Mouse (Mus musculus): ENCODE data around the gene Lad1. TPM values are rescaled to one million over a fixed set of nuclear protein-coding genes. Genes with fewer than 3 reads are reported as not detected.

The Lad1 gene
- polyA plus RNA-seq, 1 experiment, result 0.48 TPM

GRCm38 (mm10) chr1:135839065-135839464 lies 20.7 kb downstream of the Lad1 start:
- Histone ChIP-seq H3K79me2 (ENCODE audit: control insufficient read depth, insufficient read depth) (peaks cover 19% of the 10 kb centered on the region), H3K36me3 (ENCODE audit: control insufficient read depth, insufficient read depth) (peaks cover 5% of the 10 kb centered on the region), H3K79me3 (ENCODE audit: low read depth) (peaks cover 9% of the 10 kb centered on the region), H3K27me3 (ENCODE audit: control insufficient read depth, insufficient read depth, insufficient read length) (no peaks in the 10 kb centered on the region), H3ac (ENCODE audit: control insufficient read depth, insufficient read length, low read depth) (no peak overlapping the region), H3K4me3 (ENCODE audit: insufficient read depth, poor library complexity, severe bottlenecking) (no peak overlapping the region)
- TF ChIP-seq MAX (IDR thresholded peaks at IDR 0.05) (no peak), MYOD1 (IDR thresholded peaks at IDR 0.05; ENCODE audit: control insufficient read depth, insufficient read length, low read depth) (no peak), FOSL1 (IDR thresholded peaks at IDR 0.05; ENCODE audit: insufficient read depth, low read length, poor library complexity, severe bottlenecking) (no peak), CTCF (IDR thresholded peaks at IDR 0.05; ENCODE audit: control insufficient read depth, insufficient read depth, insufficient read length) (no peak), CEBPB (IDR thresholded peaks at IDR 0.05; ENCODE audit: low read depth) (no peak), USF1 (IDR thresholded peaks at IDR 0.05; ENCODE audit: low read depth) (no peak), MYOG (IDR thresholded peaks at IDR 0.05; ENCODE audit: control insufficient read depth, extremely low read depth, insufficient read length) (no peak)

- TF ChIP-seq FOSL1 (IDR thresholded peaks at IDR 0.05; ENCODE audit: insufficient read depth, low read length, poor library complexity, severe bottlenecking), result no peak
- no peak for TF ChIP-seq MAX (IDR thresholded peaks at IDR 0.05)
- H3K4me3 ChIP-seq (ENCODE audit: insufficient read depth, poor library complexity, severe bottlenecking), result no peak overlapping the region
- H3ac ChIP-seq (ENCODE audit: control insufficient read depth, insufficient read length, low read depth), result no peak overlapping the region
- H3K27me3 ChIP-seq (ENCODE audit: control insufficient read depth, insufficient read depth, insufficient read length), result no peaks in the 10 kb centered on the region
- H3K36me3 ChIP-seq (ENCODE audit: control insufficient read depth, insufficient read depth), result peaks cover 5% of the 10 kb centered on the region
- peaks cover 31% of the 10 kb centered on the region for H3K79me2 ChIP-seq (ENCODE audit: control insufficient read depth, insufficient read depth)
- H3K79me3 ChIP-seq (ENCODE audit: low read depth), result peaks cover 17% of the 10 kb centered on the region
Measured at GRCm38 (mm10) chr1:135840675-135841395, 22.4 kb downstream of the Lad1 start.

GRCm38 (mm10) chr1:135843519-135844262 lies 25.3 kb downstream of the Lad1 start:
- H3K79me2 ChIP-seq (ENCODE audit: control insufficient read depth, insufficient read depth), result peaks cover 59% of the 10 kb centered on the region
- no peak overlapping the region for H3ac ChIP-seq (ENCODE audit: control insufficient read depth, insufficient read length, low read depth)
- peaks cover 17% of the 10 kb centered on the region for H3K36me3 ChIP-seq (ENCODE audit: control insufficient read depth, insufficient read depth)
- H3K79me3 ChIP-seq (ENCODE audit: low read depth), result peaks cover 42% of the 10 kb centered on the region
- H3K4me3 ChIP-seq (ENCODE audit: insufficient read depth, poor library complexity, severe bottlenecking), result no peak overlapping the region
- H3K27me3 ChIP-seq (ENCODE audit: control insufficient read depth, insufficient read depth, insufficient read length), result no peaks in the 10 kb centered on the region
- TF ChIP-seq CEBPB (IDR thresholded peaks at IDR 0.05; ENCODE audit: low read depth) (no peak), MYOD1 (IDR thresholded peaks at IDR 0.05; ENCODE audit: control insufficient read depth, insufficient read length, low read depth) (no peak), CTCF (IDR thresholded peaks at IDR 0.05; ENCODE audit: control insufficient read depth, insufficient read depth, insufficient read length) (no peak), USF1 (IDR thresholded peaks at IDR 0.05; ENCODE audit: low read depth) (no peak), MAX (IDR thresholded peaks at IDR 0.05) (no peak), MYOG (IDR thresholded peaks at IDR 0.05; ENCODE audit: control insufficient read depth, extremely low read depth, insufficient read length) (no peak), FOSL1 (IDR thresholded peaks at IDR 0.05; ENCODE audit: insufficient read depth, low read length, poor library complexity, severe bottlenecking) (no peak)

GRCm38 (mm10) chr1:135844481-135844880 lies 26.1 kb downstream of the Lad1 start:
- no peak for TF ChIP-seq USF1 (IDR thresholded peaks at IDR 0.05; ENCODE audit: low read depth)
- TF ChIP-seq FOSL1 (IDR thresholded peaks at IDR 0.05; ENCODE audit: insufficient read depth, low read length, poor library complexity, severe bottlenecking), result peak; percentile 54
- TF ChIP-seq MYOD1 (IDR thresholded peaks at IDR 0.05; ENCODE audit: control insufficient read depth, insufficient read length, low read depth), result peak; percentile 85
- TF ChIP-seq MAX (IDR thresholded peaks at IDR 0.05), result peak; percentile 18
- H3K79me2 ChIP-seq (ENCODE audit: control insufficient read depth, insufficient read depth), result peaks cover 67% of the 10 kb centered on the region
- H3K4me3 ChIP-seq (ENCODE audit: insufficient read depth, poor library complexity, severe bottlenecking), result peak overlapping the region; percentile 28
- no peaks in the 10 kb centered on the region for H3K27me3 ChIP-seq (ENCODE audit: control insufficient read depth, insufficient read depth, insufficient read length)
- peak overlapping the region; percentile 25 for H3ac ChIP-seq (ENCODE audit: control insufficient read depth, insufficient read length, low read depth)
- peaks cover 25% of the 10 kb centered on the region for H3K36me3 ChIP-seq (ENCODE audit: control insufficient read depth, insufficient read depth)
- peaks cover 49% of the 10 kb centered on the region for H3K79me3 ChIP-seq (ENCODE audit: low read depth)

- Histone ChIP-seq H3K27me3 (ENCODE audit: control insufficient read depth, insufficient read depth, insufficient read length) (no peaks in the 10 kb centered on the region), H3ac (ENCODE audit: control insufficient read depth, insufficient read length, low read depth) (peak overlapping the region; percentile 25), H3K36me3 (ENCODE audit: control insufficient read depth, insufficient read depth) (peaks cover 40% of the 10 kb centered on the region), H3K79me2 (ENCODE audit: control insufficient read depth, insufficient read depth) (peaks cover 89% of the 10 kb centered on the region), H3K79me3 (ENCODE audit: low read depth) (peaks cover 50% of the 10 kb centered on the region), H3K4me3 (ENCODE audit: insufficient read depth, poor library complexity, severe bottlenecking) (peak overlapping the region; percentile 28)
- TF ChIP-seq MYOG (IDR thresholded peaks at IDR 0.05; ENCODE audit: control insufficient read depth, extremely low read depth, insufficient read length) (no peak), MYOD1 (IDR thresholded peaks at IDR 0.05; ENCODE audit: control insufficient read depth, insufficient read length, low read depth) (no peak), MAX (IDR thresholded peaks at IDR 0.05) (no peak), FOSL1 (IDR thresholded peaks at IDR 0.05; ENCODE audit: insufficient read depth, low read length, poor library complexity, severe bottlenecking) (no peak), USF1 (IDR thresholded peaks at IDR 0.05; ENCODE audit: low read depth) (no peak), CTCF (IDR thresholded peaks at IDR 0.05; ENCODE audit: control insufficient read depth, insufficient read depth, insufficient read length) (no peak), CEBPB (IDR thresholded peaks at IDR 0.05; ENCODE audit: low read depth) (no peak)
Measured at GRCm38 (mm10) chr1:135846632-135847031, 28.2 kb downstream of the Lad1 start.
